Mouse (Mus musculus) neural tube, embryonic 14.5 days (tissue): ENCODE measurements at regions not wholly inside any gene's neighbourhood (a gene's known extent, or its start where the extent isn't known, plus 50 kb on each side); places are given as distances from the start of the nearest gene placed in this dataset.
A peak's percentile ranks its signal among the peaks of the same experiment; 100 is the strongest.

ENCODE experiments used
- ATAC-seq: fragments of 200-750 bp; cut with Nextera tagmentation; 2 replicates; pipeline ENCODE4 v1.8.0; 2017; ENCODE audit warnings: low read depth, mild to moderate bottlenecking, moderate TSS enrichment, moderate library complexity
- H3K27ac ChIP-seq: fragments of 300-500 bp; sonication (generic); 2 replicates; pipeline ENCODE4 v1.5.1; 2014; ENCODE audit warnings: low read depth, mild to moderate bottlenecking, control low read depth, low read length, moderate library complexity, mixed read lengths
- H3K27me3 ChIP-seq: fragments of 300-500 bp; sonication (generic); 2 replicates; pipeline ENCODE4 v1.6.1; 2014; ENCODE audit warnings: low read length; ENCODE audit not compliant: control insufficient read depth, insufficient read depth
- H3K36me3 ChIP-seq: fragments of 300-500 bp; sonication (generic); 2 replicates; pipeline ENCODE4 v1.6.1; 2014; ENCODE audit warnings: low read length, mixed read lengths; ENCODE audit not compliant: control insufficient read depth, insufficient read depth
- H3K4me1 ChIP-seq: fragments of 300-500 bp; sonication (generic); 2 replicates; pipeline ENCODE4 v1.6.1; 2014; ENCODE audit warnings: low read length; ENCODE audit not compliant: control insufficient read depth, insufficient read depth
- H3K4me2 ChIP-seq: fragments of 300-500 bp; sonication (generic); 2 replicates; pipeline ENCODE4 v1.6.1; 2014; ENCODE audit warnings: mild to moderate bottlenecking, low read depth, low read length, control low read depth
- H3K4me3 ChIP-seq: fragments of 300-500 bp; sonication (generic); 2 replicates; pipeline ENCODE4 v1.5.1; 2014; ENCODE audit warnings: low read depth, low read length, control low read depth, mixed read lengths
- H3K9ac ChIP-seq: fragments of 300-500 bp; sonication (generic); replicated peaks from 2 replicates; pipeline ENCODE4 v1.6.1; 2014; ENCODE audit warnings: low read depth, mild to moderate bottlenecking, control low read depth, low read length, mixed read lengths
- H3K9me3 ChIP-seq: fragments of 300-500 bp; sonication (generic); 2 replicates; pipeline ENCODE4 v1.6.1; 2016; ENCODE audit warnings: low read length; ENCODE audit not compliant: control insufficient read depth
- WGBS: fragments of 180-500 bp; shearing (Covaris S2); extraction: QIAGEN DNeasy Blood & Tissue Kit; methylation state at CpG from one replicate; pipeline ENCODE4 v1.1.7; 2014; 5-methylcytosine and 5-hydroxymethylcytosine counted together

DNA sequence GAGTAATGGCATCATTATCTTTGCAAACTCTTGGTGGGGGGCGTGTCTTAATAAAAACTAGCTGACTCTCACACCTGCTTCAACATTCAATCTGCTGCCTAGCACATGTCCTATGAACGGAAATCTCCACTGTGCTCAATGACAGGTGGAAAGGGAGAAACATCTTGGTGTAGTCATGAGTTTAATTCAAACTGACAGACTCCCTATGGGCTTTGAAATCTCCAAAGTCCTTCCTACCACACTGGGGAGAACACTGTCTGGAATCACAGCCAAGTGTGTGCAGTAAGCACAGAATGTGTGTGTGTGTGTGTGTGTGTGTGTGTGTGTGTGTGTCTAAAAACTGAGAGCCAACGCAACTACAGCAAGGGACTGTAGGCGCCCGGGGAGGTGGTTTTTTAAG, 179.5 kb upstream of the Hnrnpa3 start:
- Histone ChIP-seq H3K9ac (no peak overlapping the region), H3K27me3 (no peaks in the 10 kb centered on the region), H3K9me3 (no peaks in the 10 kb centered on the region), H3K36me3 (no peaks in the 10 kb centered on the region), H3K27ac (no peak overlapping the region), H3K4me3 (no peak overlapping the region), H3K4me2 (no peak overlapping the region), H3K4me1 (no peaks in the 10 kb centered on the region)
- ATAC-seq, result no peak
- WGBS, result 88% methylated on average over 5 of the region's 5 CpGs

DNA sequence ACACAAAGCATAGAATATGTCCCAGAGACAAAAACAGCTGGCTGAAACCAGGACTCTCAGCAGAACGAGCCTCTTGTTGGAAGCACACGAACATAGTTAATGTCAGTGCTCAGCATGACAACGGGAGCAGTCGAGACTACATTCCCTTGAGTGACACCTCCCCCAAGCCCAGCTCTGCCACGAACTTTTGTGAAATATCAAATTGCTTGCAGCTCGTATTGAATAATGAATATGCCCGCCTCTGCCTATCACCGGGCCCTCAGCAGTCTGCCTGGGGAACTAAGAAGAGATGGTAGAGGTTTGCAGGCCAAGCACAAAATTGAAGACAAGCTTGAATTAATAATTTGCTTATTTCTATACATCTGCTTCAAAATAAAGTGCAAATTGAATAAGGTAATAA, 177.2 kb upstream of the Hnrnpa3 start:
- WGBS, result 56% methylated on average over 8 of the region's 8 CpGs
- H3K27ac ChIP-seq, result no peak overlapping the region
- ATAC-seq, result no peak

DNA sequence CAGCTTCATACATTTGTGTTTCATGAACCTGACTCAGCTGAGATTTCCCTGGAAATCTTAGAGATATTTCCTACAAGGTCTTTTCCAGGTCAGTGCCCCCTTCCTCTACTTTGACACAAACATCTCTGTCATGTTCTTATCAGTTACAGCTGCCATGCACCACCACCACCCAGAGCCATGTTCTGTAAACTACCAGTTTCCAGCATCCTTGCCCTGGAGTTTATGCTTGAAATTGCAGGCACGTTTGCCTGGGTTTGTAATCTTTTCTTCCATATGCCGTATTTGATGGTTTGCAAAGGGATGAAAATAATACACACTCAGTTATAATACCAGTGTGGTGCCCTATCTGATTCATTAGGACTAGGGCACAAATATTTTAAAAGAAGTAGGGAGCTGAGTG, 176.6 kb upstream of the Hnrnpa3 start:
- Histone ChIP-seq H3K27me3 (no peaks in the 10 kb centered on the region), H3K4me1 (0 out of 2 replicates have a peak, but pooled peaks cover 3% of the 10 kb centered on the region), H3K4me2 (no peak overlapping the region), H3K36me3 (no peaks in the 10 kb centered on the region), H3K9me3 (no peaks in the 10 kb centered on the region), H3K27ac (no peak overlapping the region), H3K9ac (no peak overlapping the region), H3K4me3 (no peak overlapping the region)
- WGBS, result 79% methylated on average over 2 of the region's 2 CpGs
- no peak for ATAC-seq

More for the DNA sequence above, 177.2 kb upstream of the Hnrnpa3 start:
- no peaks in the 10 kb centered on the region for H3K36me3 ChIP-seq
- H3K27me3 ChIP-seq, result no peaks in the 10 kb centered on the region
- no peak overlapping the region for H3K4me3 ChIP-seq
- H3K9me3 ChIP-seq, result no peaks in the 10 kb centered on the region
- H3K4me2 ChIP-seq, result no peak overlapping the region
- no peak overlapping the region for H3K9ac ChIP-seq
- H3K4me1 ChIP-seq, result 0 out of 2 replicates have a peak, but pooled peaks cover 3% of the 10 kb centered on the region

DNA sequence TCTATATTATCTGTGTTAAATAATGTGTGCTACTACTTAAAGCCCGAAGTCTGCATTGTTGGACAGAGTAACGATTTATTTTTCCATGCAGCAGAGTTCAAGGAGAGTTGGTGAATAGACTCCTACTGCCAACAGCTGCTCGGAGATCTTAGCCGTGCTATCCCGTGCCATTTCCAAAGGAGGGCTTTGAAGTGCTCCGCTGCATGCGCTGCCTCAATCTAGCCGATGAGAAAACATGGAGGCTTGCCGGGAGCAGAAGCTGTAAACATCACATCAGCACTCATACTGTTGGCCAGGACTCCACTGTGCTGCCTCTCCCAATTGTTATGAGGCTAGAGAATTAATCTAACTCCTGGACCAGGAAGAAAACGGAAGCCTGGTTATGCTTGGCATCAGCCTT, 174.1 kb upstream of the Hnrnpa3 start:
- Histone ChIP-seq H3K27me3 (no peaks in the 10 kb centered on the region), H3K9ac (no peak overlapping the region), H3K4me2 (peak overlapping the region; percentile 20; the same call in 1 of the 2 replicates), H3K4me3 (no peak overlapping the region), H3K4me1 (0 out of 2 replicates have a peak, but pooled peaks cover 3% of the 10 kb centered on the region), H3K9me3 (no peaks in the 10 kb centered on the region), H3K27ac (0 out of 2 replicates have a peak overlapping the region, but pooled peaks have one; percentile 10), H3K36me3 (no peaks in the 10 kb centered on the region)
- WGBS, result 18% methylated on average over 10 of the region's 10 CpGs
- ATAC-seq, result peak; percentile 38; the same call in 1 of the 2 replicates

DNA sequence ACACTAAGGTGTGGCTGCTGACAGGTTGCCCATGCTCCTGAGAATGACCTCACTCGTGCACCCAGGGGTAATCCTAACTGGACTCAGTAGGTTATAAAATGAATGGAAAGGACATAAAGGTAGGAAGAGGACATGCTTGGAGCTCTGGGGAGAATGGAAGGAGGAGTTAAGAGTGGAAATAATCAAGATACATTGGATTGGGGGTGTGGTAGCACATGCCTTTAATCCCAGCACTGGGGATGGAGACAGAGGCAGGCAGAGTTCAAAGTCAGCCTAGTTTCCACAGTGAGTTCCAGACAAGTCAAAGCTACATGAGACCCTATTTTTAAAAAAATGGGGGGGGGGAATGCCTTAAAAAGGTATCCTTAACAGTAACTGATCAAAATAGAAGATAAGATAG, 167.9 kb upstream of the Hnrnpa3 start:
- Histone ChIP-seq H3K9ac (no peak overlapping the region), H3K27me3 (no peaks in the 10 kb centered on the region), H3K27ac (no peak overlapping the region), H3K9me3 (no peaks in the 10 kb centered on the region), H3K4me2 (no peak overlapping the region), H3K36me3 (no peaks in the 10 kb centered on the region), H3K4me3 (no peak overlapping the region), H3K4me1 (no peaks in the 10 kb centered on the region; the same call in 1 of the 2 replicates)
- no peak for ATAC-seq
- WGBS, result 86% methylated on average over 1 of the region's 1 CpGs

DNA sequence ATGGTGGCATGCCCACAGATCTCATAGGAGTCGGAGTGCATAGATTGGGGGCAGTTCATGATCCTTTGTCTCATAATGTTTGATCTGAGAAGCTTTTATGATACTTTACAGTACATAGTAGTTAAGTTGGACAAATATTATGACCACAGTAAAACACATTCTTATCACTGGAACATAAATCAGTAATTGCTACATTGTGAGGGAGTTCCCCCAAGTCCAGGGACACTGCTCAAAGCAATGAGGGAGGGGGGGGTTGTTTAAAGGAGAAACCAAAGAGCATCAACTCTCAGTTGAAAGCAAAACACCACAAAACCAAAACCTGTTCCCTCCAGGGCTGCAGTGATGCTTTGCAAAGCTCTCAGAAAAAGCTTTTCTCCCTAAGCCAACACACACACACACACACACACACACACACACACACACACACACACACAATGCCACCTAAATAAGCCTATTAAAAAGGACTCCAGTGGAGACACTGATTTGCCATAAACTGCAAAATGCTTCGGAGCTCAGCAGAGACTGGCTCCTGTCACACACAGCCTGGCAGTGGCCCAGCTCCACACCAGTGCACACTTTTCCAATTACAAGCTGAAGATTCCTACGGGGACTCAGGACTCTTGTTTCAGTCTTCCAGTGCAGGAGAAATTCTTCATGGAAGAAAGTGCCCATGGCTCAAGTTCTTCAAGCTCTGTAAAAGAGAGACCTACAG, 167.1 kb upstream of the Hnrnpa3 start:
- no peak overlapping the region for H3K9ac ChIP-seq
- WGBS, result 27% methylated on average over 3 of the region's 3 CpGs
- ATAC-seq, result no peak
- H3K9me3 ChIP-seq, result no peaks in the 10 kb centered on the region
- H3K4me3 ChIP-seq, result no peak overlapping the region
- no peak overlapping the region for H3K27ac ChIP-seq
- no peaks in the 10 kb centered on the region; the same call in 1 of the 2 replicates for H3K4me1 ChIP-seq
- no peak overlapping the region for H3K4me2 ChIP-seq
- H3K36me3 ChIP-seq, result no peaks in the 10 kb centered on the region
- H3K27me3 ChIP-seq, result no peaks in the 10 kb centered on the region

DNA sequence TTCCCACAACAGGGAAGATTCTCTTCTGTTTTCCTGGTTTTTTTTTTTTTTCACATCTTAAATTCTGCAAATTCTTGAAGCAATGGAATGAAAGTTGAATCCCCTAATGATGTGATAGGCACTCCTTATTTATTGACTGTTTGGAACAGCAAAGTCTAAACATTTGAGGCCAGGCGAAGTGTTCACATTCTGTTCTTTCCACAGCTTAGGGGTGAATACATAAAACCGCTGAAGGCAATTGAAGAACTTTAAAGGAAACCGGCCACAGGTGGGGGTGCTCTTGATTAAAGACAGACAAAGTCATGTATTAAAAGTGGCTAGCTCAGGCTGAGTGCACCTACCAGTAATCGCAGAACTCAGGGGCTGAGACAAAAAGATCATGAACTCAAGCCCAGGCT, 166.6 kb upstream of the Hnrnpa3 start:
- Histone ChIP-seq H3K36me3 (no peaks in the 10 kb centered on the region), H3K9me3 (no peaks in the 10 kb centered on the region), H3K4me1 (no peaks in the 10 kb centered on the region; the same call in 1 of the 2 replicates), H3K27ac (no peak overlapping the region), H3K27me3 (no peaks in the 10 kb centered on the region), H3K4me2 (no peak overlapping the region), H3K9ac (no peak overlapping the region), H3K4me3 (no peak overlapping the region)
- ATAC-seq, result no peak
- WGBS, result 83% methylated on average over 4 of the region's 4 CpGs

DNA sequence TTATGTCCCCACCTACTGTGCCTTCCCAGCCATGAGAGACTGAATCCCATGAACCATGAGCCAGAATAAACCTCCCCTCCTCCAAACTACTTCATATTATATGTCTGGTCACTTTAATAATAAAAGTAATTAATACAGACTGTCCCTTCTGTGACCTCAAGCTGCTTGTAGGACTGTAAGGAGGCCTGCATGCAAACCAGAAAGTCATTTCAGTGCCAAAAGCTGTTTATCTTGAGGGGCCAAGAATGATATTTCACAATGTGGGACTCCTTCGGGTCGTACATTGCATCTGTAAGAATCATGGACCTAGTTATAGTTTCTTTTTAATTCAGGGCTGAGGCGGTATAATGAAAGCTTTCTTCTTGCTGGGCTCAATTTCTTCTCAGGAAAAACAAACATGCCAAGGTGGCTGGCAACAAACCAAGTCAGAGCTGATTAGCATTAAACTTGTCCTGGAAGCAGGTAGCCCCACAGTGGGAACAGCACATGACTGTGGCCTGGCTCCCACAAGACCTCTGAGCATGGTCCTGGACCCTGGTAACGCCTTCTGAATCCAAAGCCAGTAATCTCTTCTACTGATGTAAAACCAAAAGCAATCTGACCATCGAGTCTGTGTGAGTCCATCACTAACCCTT, 162.3 kb upstream of the Hnrnpa3 start:
- no peaks in the 10 kb centered on the region for H3K9me3 ChIP-seq
- H3K4me1 ChIP-seq, result no peaks in the 10 kb centered on the region; the same call in 1 of the 2 replicates
- H3K9ac ChIP-seq, result no peak overlapping the region
- no peaks in the 10 kb centered on the region for H3K36me3 ChIP-seq
- WGBS, result 85% methylated on average over 5 of the region's 5 CpGs
- H3K27ac ChIP-seq, result no peak overlapping the region
- H3K4me2 ChIP-seq, result no peak overlapping the region
- no peak for ATAC-seq
- no peaks in the 10 kb centered on the region for H3K27me3 ChIP-seq
- no peak overlapping the region for H3K4me3 ChIP-seq

DNA sequence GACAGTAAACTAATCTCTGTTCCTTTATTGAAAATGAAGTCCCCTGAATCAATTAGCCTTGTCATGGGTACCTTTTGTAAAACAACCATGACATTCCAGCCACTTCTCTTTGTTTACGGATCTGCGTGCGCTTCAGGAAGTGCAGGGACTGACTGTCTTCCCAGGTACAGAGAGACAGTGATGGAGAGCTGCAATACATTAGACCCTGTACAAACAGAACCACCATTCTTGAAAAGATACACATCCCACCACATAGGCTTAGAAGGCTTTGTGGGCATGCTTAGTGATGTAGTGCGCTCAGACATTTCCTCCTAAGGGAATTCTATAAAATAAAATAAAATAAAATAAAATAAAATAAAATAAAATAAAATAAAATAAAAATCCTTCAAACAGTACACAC, 148.8 kb upstream of the Hnrnpa3 start:
- Histone ChIP-seq H3K9me3 (no peaks in the 10 kb centered on the region), H3K4me1 (no peaks in the 10 kb centered on the region; the same call in 1 of the 2 replicates), H3K4me2 (no peak overlapping the region), H3K4me3 (no peak overlapping the region), H3K27ac (no peak overlapping the region), H3K27me3 (no peaks in the 10 kb centered on the region), H3K9ac (no peak overlapping the region), H3K36me3 (no peaks in the 10 kb centered on the region)
- 41% methylated on average over 4 of the region's 4 CpGs for WGBS
- no peak for ATAC-seq
